Mouse (Mus musculus) MEL (cell line): ENCODE results near the gene Ccdc102a. TPM values are rescaled to one million over a fixed set of nuclear protein-coding genes. Genes with fewer than 3 reads are reported as not detected.
A peak's percentile ranks its signal among the peaks of the same experiment; 100 is the strongest.

Experiments
- DNase-seq: peaks from one replicate; pipeline ENCODE4 v3.0.0; 2011; ENCODE audit warnings: low read depth, low spot score
- H3K27ac ChIP-seq: 2 replicates; pipeline ENCODE4 v1.5.1; 2012; ENCODE audit warnings: low read depth, mild to moderate bottlenecking, control low read depth, low read length, moderate library complexity; ENCODE audit not compliant: control insufficient read depth
- H3K27me3 ChIP-seq, 2 experiments: fragments of 150-350 bp in 1 of 2; sonication (generic) in 1 of 2; 2 replicates each; pipeline ENCODE4 v1.6.1; 2012; ENCODE audit warnings: low read length in 2 of 2, mild to moderate bottlenecking in 2 of 2, improper control_type of control experiment in 1 of 2, moderate library complexity in 1 of 2; ENCODE audit not compliant: insufficient read depth in 2 of 2, control insufficient read depth in 1 of 2
- H3K36me3 ChIP-seq, 2 experiments: 2 replicates each; pipeline ENCODE4 v1.6.1; 2012 to 2014; ENCODE audit warnings: low read length in 2 of 2, improper control_type of control experiment in 1 of 2, inconsistent platforms in 1 of 2, mild to moderate bottlenecking in 1 of 2; ENCODE audit not compliant: insufficient read depth in 2 of 2, control insufficient read depth in 1 of 2
- H3K4me1 ChIP-seq, 2 experiments: fragments of 150-350 bp in 1 of 2; sonication (generic) in 1 of 2; 2 replicates each; pipeline ENCODE4 v1.6.1; 2012; ENCODE audit warnings: low read length in 2 of 2, improper control_type of control experiment in 1 of 2, mild to moderate bottlenecking in 1 of 2; ENCODE audit not compliant: insufficient read depth in 2 of 2, control insufficient read depth in 1 of 2
- H3K4me3 ChIP-seq, 2 experiments: fragments of 150-350 bp in 1 of 2; sonication (generic) in 1 of 2; 2 replicates each; pipeline ENCODE4 v1.5.1; 2012; ENCODE audit warnings: low read depth in 2 of 2, low read length in 2 of 2, mild to moderate bottlenecking in 2 of 2, moderate library complexity in 2 of 2, control low read depth in 1 of 2, improper control_type of control experiment in 1 of 2; ENCODE audit not compliant: control insufficient read depth in 1 of 2, insufficient read depth in 1 of 2
- H3K79me2 ChIP-seq: 2 replicates; pipeline ENCODE4 v1.6.1; 2012; ENCODE audit warnings: mild to moderate bottlenecking, low read length, moderate library complexity; ENCODE audit not compliant: control insufficient read depth, poor library complexity, insufficient read depth
- H3K9ac ChIP-seq: 2 replicates; pipeline ENCODE4 v1.6.1; 2012; ENCODE audit warnings: low read depth, mild to moderate bottlenecking, control low read depth, low read length, moderate library complexity; ENCODE audit not compliant: control insufficient read depth, poor library complexity, severe bottlenecking
- H3K9me3 ChIP-seq: fragments of 150-350 bp; sonication (generic); replicated peaks from 2 replicates; pipeline ENCODE4 v1.6.1; 2012; ENCODE audit warnings: mild to moderate bottlenecking, low read length, improper control_type of control experiment, moderate library complexity; ENCODE audit not compliant: insufficient read depth
- CHD1 ChIP-seq: IDR thresholded peaks from 2 replicates; pipeline ENCODE4 v1.6.1; 2012; ENCODE audit warnings: low read depth, mild to moderate bottlenecking, inconsistent platforms, low read length, improper control_type of control experiment
- CHD2 ChIP-seq: IDR thresholded peaks from 2 replicates; pipeline ENCODE4 v1.6.1; 2011; ENCODE audit warnings: low read length, improper control_type of control experiment
- ELF1 ChIP-seq: IDR thresholded peaks from 2 replicates; pipeline ENCODE4 v1.6.1; 2014; ENCODE audit warnings: low read depth, mild to moderate bottlenecking, inconsistent platforms, low read length, improper control_type of control experiment, moderate library complexity
- ETS1 ChIP-seq: IDR thresholded peaks from 2 replicates; pipeline ENCODE4 v1.6.1; 2012; ENCODE audit warnings: low read depth, mild to moderate bottlenecking, inconsistent platforms, low read length, improper control_type of control experiment, moderate library complexity
- HCFC1 ChIP-seq: IDR thresholded peaks from 2 replicates; pipeline ENCODE4 v1.6.1; 2012; ENCODE audit warnings: low read depth, mild to moderate bottlenecking, inconsistent platforms, low read length, improper control_type of control experiment, moderate library complexity
- MAX ChIP-seq: IDR thresholded peaks from 2 replicates; pipeline ENCODE4 v1.6.1; 2011; ENCODE audit warnings: low read length, improper control_type of control experiment
- MAZ ChIP-seq: IDR thresholded peaks from 2 replicates; pipeline ENCODE4 v1.6.1; 2012; ENCODE audit warnings: low read depth, mild to moderate bottlenecking, inconsistent platforms, low read length, improper control_type of control experiment
- MXI1 ChIP-seq: IDR thresholded peaks from 2 replicates; pipeline ENCODE4 v1.6.1; 2011; ENCODE audit warnings: mild to moderate bottlenecking, low read depth, low read length, improper control_type of control experiment
- MYB ChIP-seq: IDR thresholded peaks from 2 replicates; pipeline ENCODE4 v1.6.1; 2011; ENCODE audit warnings: mild to moderate bottlenecking, low read depth, low read length, improper control_type of control experiment
- MYC ChIP-seq: IDR thresholded peaks from 2 replicates; pipeline ENCODE4 v1.6.1; 2011; ENCODE audit warnings: low read depth, mild to moderate bottlenecking, low read length, improper control_type of control experiment, moderate library complexity
- NELFE ChIP-seq: IDR thresholded peaks from 2 replicates; pipeline ENCODE4 v1.6.1; 2011; ENCODE audit warnings: low read depth, low read length, improper control_type of control experiment
- NRF1 ChIP-seq: IDR thresholded peaks from 2 replicates; pipeline ENCODE4 v1.6.1; 2014; ENCODE audit warnings: low read depth, mild to moderate bottlenecking, inconsistent platforms, low read length, improper control_type of control experiment, moderate library complexity; ENCODE audit not compliant: poor library complexity, insufficient read depth, severe bottlenecking
- POLR2A ChIP-seq, 2 experiments: IDR thresholded peaks; 2 replicates each; pipeline ENCODE4 v1.6.1; 2011 to 2012; ENCODE audit warnings: low read length in 2 of 2, mild to moderate bottlenecking in 2 of 2, control low read depth in 1 of 2, improper control_type of control experiment in 1 of 2, low read depth in 1 of 2, moderate library complexity in 1 of 2; ENCODE audit not compliant: control insufficient read depth in 1 of 2, insufficient read depth in 1 of 2, poor library complexity in 1 of 2
- POLR2AphosphoS5 ChIP-seq: IDR thresholded peaks from 2 replicates; pipeline ENCODE4 v1.6.1; 2012; ENCODE audit warnings: low read depth, borderline replicate concordance, mild to moderate bottlenecking, inconsistent platforms, low read length, moderate library complexity, mixed read lengths
- RAD21 ChIP-seq: IDR thresholded peaks from 2 replicates; pipeline ENCODE4 v1.6.1; 2011; ENCODE audit warnings: mild to moderate bottlenecking, low read depth, low read length, improper control_type of control experiment
- TAL1 ChIP-seq: IDR thresholded peaks from 2 replicates; pipeline ENCODE4 v1.6.1; 2012; ENCODE audit warnings: mild to moderate bottlenecking, inconsistent platforms, low read length, moderate library complexity, mixed read lengths
- TCF12 ChIP-seq: IDR thresholded peaks from 2 replicates; pipeline ENCODE4 v1.6.1; 2014; ENCODE audit warnings: low read depth, mild to moderate bottlenecking, inconsistent platforms, low read length, improper control_type of control experiment, moderate library complexity
- UBTF ChIP-seq: IDR thresholded peaks from 2 replicates; pipeline ENCODE4 v1.6.1; 2012; ENCODE audit warnings: low read depth, mild to moderate bottlenecking, inconsistent platforms, low read length, improper control_type of control experiment, moderate library complexity, borderline replicate concordance; ENCODE audit not compliant: insufficient read depth
- USF1 ChIP-seq: IDR thresholded peaks from 2 replicates; pipeline ENCODE4 v1.6.1; 2014; ENCODE audit warnings: low read depth, mild to moderate bottlenecking, inconsistent platforms, low read length, improper control_type of control experiment, moderate library complexity
- USF2 ChIP-seq, 2 experiments: IDR thresholded peaks; 2 replicates each; pipeline ENCODE4 v1.6.1; 2011 to 2012; ENCODE audit warnings: improper control_type of control experiment in 2 of 2, low read length in 2 of 2, borderline replicate concordance in 1 of 2, inconsistent platforms in 1 of 2, low read depth in 1 of 2, mild to moderate bottlenecking in 1 of 2; ENCODE audit not compliant: insufficient read depth in 1 of 2
- ZC3H11A ChIP-seq: IDR thresholded peaks from 2 replicates; pipeline ENCODE4 v1.6.1; 2012; ENCODE audit warnings: low read depth, mild to moderate bottlenecking, inconsistent platforms, low read length, improper control_type of control experiment
- ZMIZ1 ChIP-seq: IDR thresholded peaks from 2 replicates; pipeline ENCODE4 v1.6.1; 2012; ENCODE audit warnings: low read depth, mild to moderate bottlenecking, inconsistent platforms, low read length, improper control_type of control experiment, moderate library complexity
- polyA plus RNA-seq, 2 experiments: library from polyadenylated mRNA; stranded (reverse) in 1 of 2; unstranded in 1 of 2; fragments of >175 nt in 1 of 2; fragments of >200 nt in 1 of 2; gene quantifications; 2 replicates each; pipeline versions ENCODE4 v1.2.1 to v1.2.4; 2012; ENCODE audit warnings: low replicate concordance in 2 of 2, low read depth in 1 of 2; ENCODE audit not compliant: insufficient read length in 2 of 2, insufficient read depth in 1 of 2, missing spikeins in 1 of 2
- total RNA-seq: library from RNA; depleted of rRNA; stranded (reverse); fragments of 300-350 nt; gene quantifications from 2 replicates; pipeline ENCODE4 v1.2.3, GENCODE M21; 2012

Ccdc102a gene
- total and polyA plus RNA-seq, 3 experiments: 1.7 to 6.8 TPM; not detected in 1

GRCm38 (mm10) chr8:94953624-94954367, 35.9 kb upstream of the Ccdc102a start (continued):
- TF ChIP-seq POLR2AphosphoS5: no peak
- TF ChIP-seq TCF12: 0 out of 2 replicates have a peak, but pooled peaks have one; percentile 20
- no peak for TF ChIP-seq NELFE
- TF ChIP-seq HCFC1: no peak
- no peak for TF ChIP-seq RAD21
- TF ChIP-seq MYC: no peak

DNA sequence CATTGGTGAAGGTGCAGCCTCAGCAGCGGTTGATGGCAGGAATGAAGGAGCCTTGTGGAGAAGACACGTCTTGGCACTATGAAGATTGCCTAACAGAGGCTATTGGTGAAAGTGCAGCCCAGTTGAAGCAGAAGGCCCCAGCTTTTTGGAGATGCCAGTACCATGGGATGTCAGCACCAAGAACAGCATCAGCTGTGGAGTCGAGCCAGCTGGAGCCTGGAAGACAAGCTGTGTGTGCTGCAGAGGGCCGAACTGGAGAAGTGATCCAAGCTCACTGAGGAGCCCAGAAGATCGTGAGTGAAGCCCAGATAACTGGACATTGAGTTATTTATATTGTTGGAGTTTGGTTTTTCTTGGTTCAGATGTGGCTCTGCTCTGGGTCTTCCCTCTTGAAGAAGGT, 34.2 kb upstream of the Ccdc102a start:
- no peaks in the 10 kb centered on the region for H3K79me2 ChIP-seq
- H3K27ac ChIP-seq: no peak overlapping the region
- H3K36me3 ChIP-seq: peaks cover 0 to 3% of the 10 kb centered on the region in 2 experiments; a peak in 2 of 4 replicates
- no peaks in the 10 kb centered on the region for H3K27me3 ChIP-seq
- no peak overlapping the region for H3K9ac ChIP-seq
- no peak overlapping the region for H3K4me3 ChIP-seq
- peaks cover 0 to 10% of the 10 kb centered on the region in 2 experiments; a peak in 3 of 4 replicates for H3K4me1 ChIP-seq
- TF ChIP-seq MAZ (no peak), CHD2 (no peak), NRF1 (no peak), RAD21 (no peak), MAX (no peak), MXI1 (no peak), CHD1 (no peak), ZC3H11A (no peak), POLR2A (IDR thresholded peaks at IDR 0.05; ENCODE audit: control insufficient read depth in 1 of 2, insufficient read depth in 1 of 2, low read depth in 1 of 2, low read length in 2 of 2, poor library complexity in 1 of 2) (no peak), TAL1 (no peak), NELFE (no peak), USF1 (no peak), ELF1 (no peak)
- H3K9me3 ChIP-seq: no peaks in the 10 kb centered on the region
- no peak for DNase-seq

DNA sequence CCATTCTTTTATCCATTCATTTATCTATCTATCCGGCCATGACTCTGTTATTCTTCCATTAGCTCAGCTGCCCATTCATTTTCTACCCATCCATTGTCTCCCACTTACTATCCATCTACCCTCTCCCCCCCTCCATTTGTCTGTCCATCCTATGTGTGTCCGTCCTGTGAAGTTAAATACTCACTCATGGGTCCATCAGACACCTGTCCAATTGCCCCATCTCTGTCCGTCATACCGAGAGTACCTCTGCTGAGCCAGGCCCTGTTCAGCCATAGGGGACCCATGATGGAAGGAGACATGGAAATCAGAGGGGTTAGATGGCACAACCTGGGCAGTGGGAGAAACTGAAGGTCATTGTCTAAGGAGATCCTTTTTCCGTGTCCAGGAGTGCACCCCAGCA, 32.6 kb upstream of the Ccdc102a start:
- no peak overlapping the region for H3K4me3 ChIP-seq
- no peaks in the 10 kb centered on the region for H3K79me2 ChIP-seq
- TF ChIP-seq ZMIZ1 (no peak), MYB (no peak), HCFC1 (no peak), ELF1 (no peak), UBTF (no peak), USF1 (no peak), MAX (no peak), ZC3H11A (no peak), ETS1 (no peak), USF2 (IDR thresholded peaks at IDR 0.05; ENCODE audit: borderline replicate concordance in 1 of 2, insufficient read depth in 1 of 2, low read depth in 1 of 2, low read length in 2 of 2) (no peak), TAL1 (no peak)
- no peaks in the 10 kb centered on the region for H3K9me3 ChIP-seq
- H3K27ac ChIP-seq: no peak overlapping the region
- H3K36me3 ChIP-seq: no peaks in the 10 kb centered on the region
- no peak overlapping the region for H3K9ac ChIP-seq
- H3K27me3 ChIP-seq: peaks cover 0 to 1% of the 10 kb centered on the region in 2 experiments; a peak in 1 of 4 replicates
- no peak for DNase-seq
- H3K4me1 ChIP-seq: peaks cover 0 to 10% of the 10 kb centered on the region in 2 experiments; a peak in 2 of 4 replicates
